Mouse (Mus musculus) limb, embryonic 14.5 days (tissue): ENCODE measurements around the gene Lrp5. TPM values are rescaled to one million over a fixed set of nuclear protein-coding genes. Genes with fewer than 3 reads are reported as not detected.

Experiments
- ATAC-seq: fragments of 200-750 bp; cut with Nextera tagmentation; 2 replicates; pipeline ENCODE4 v1.8.0; 2017; ENCODE audit warnings: low read depth, moderate number of reproducible peaks, moderate TSS enrichment; ENCODE audit not compliant: low FRiP score
- DNase-seq: peaks from one replicate; pipeline ENCODE4 v3.0.0-alpha.2; 2015; ENCODE audit warnings: low spot score
- H3K27ac ChIP-seq: fragments of 300-500 bp; sonication (generic); replicated peaks from 2 replicates; pipeline ENCODE4 v1.5.1; 2014; ENCODE audit warnings: low read depth, mild to moderate bottlenecking, low read length, moderate library complexity, mixed read lengths
- H3K27me3 ChIP-seq: fragments of 300-500 bp; sonication (generic); 2 replicates; pipeline ENCODE4 v1.6.1; 2014; ENCODE audit warnings: low read length, mixed read lengths; ENCODE audit not compliant: control insufficient read depth, insufficient read depth
- H3K36me3 ChIP-seq: fragments of 300-500 bp; sonication (generic); 2 replicates; pipeline ENCODE4 v1.6.1; 2014; ENCODE audit warnings: mild to moderate bottlenecking, low read length, moderate library complexity, mixed read lengths; ENCODE audit not compliant: control insufficient read depth, insufficient read depth
- H3K4me1 ChIP-seq: fragments of 300-500 bp; sonication (generic); 2 replicates; pipeline ENCODE4 v1.6.1; 2014; ENCODE audit warnings: antibody characterized with exemption, low read length, mixed read lengths; ENCODE audit not compliant: control insufficient read depth, insufficient read depth
- H3K4me2 ChIP-seq: fragments of 300-500 bp; sonication (generic); replicated peaks from 2 replicates; pipeline ENCODE4 v1.6.1; 2014; ENCODE audit warnings: low read depth, mild to moderate bottlenecking, low read length, moderate library complexity; ENCODE audit not compliant: severe bottlenecking
- H3K4me3 ChIP-seq: fragments of 300-500 bp; sonication (generic); replicated peaks from 2 replicates; pipeline ENCODE4 v1.5.1; 2014; ENCODE audit warnings: low read length
- H3K9ac ChIP-seq: fragments of 300-500 bp; sonication (generic); 2 replicates; pipeline ENCODE4 v1.6.1; 2014; ENCODE audit warnings: mild to moderate bottlenecking, low read depth, low read length, moderate library complexity; ENCODE audit not compliant: severe bottlenecking
- H3K9me3 ChIP-seq: fragments of 300-500 bp; sonication (generic); 2 replicates; pipeline ENCODE4 v1.6.1; 2016; ENCODE audit warnings: low read length; ENCODE audit not compliant: control insufficient read depth
- POLR2A ChIP-seq: fragments of 200-500 bp; IDR thresholded peaks from 2 replicates; pipeline ENCODE4 v1.8.0; 2012; ENCODE audit warnings: inconsistent platforms, mild to moderate bottlenecking, moderate library complexity, borderline replicate concordance; ENCODE audit not compliant: insufficient read depth, insufficient read length; ENCODE audit errors: extremely low read depth
- WGBS: fragments of 180-500 bp; shearing (Covaris S2); extraction: QIAGEN DNeasy Blood & Tissue Kit; methylation state at CpG from one replicate; pipeline ENCODE4 v1.1.7; 2014; 5-methylcytosine and 5-hydroxymethylcytosine counted together
- polyA plus RNA-seq, 2 experiments: library from polyadenylated mRNA; depleted of rRNA in 1 of 2; stranded (reverse) in 1 of 2; unstranded in 1 of 2; fragments of >200 nt; fragmentation: Nextera tagmentation in 1 of 2; extraction: Ambion mirVana in 1 of 2; gene quantifications; 2 replicates each; pipeline versions ENCODE4 v1.2.1 to v1.2.3; 2012 to 2014

Lrp5 gene
- polyA plus RNA-seq, 2 experiments = 9.5 to 36.3 TPM

DNA sequence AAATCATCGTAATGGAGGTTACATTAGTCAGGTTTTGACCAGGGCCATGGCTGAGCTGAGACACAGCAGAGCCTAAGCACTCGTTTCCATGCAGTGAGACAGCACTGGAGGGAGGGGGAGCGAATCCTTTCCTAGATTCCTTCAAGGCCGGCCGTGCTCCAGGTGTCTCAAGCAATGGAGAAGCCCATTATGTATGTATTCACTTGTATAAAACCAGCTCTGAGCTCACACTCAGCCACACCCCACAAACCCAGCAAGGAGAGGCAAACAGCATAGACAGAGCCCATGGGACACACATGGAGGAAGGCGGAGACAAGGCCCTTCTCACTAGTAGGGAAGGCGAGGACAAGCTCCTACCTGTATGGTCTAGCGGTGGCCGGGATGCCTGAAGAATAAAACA lies 100.3 kb downstream of the Lrp5 start:
- no peak for TF ChIP-seq POLR2A
- Histone ChIP-seq H3K9me3 (no peaks in the 10 kb centered on the region), H3K9ac (no peak overlapping the region), H3K36me3 (peaks cover 68% of the 10 kb centered on the region), H3K4me1 (no peaks in the 10 kb centered on the region), H3K4me3 (no peak overlapping the region), H3K27me3 (no peaks in the 10 kb centered on the region), H3K4me2 (no peak overlapping the region), H3K27ac (no peak overlapping the region)
- ATAC-seq (no peak), DNase-seq (no peak)
- 94% methylated on average over 9 of the region's 9 CpGs for WGBS

DNA sequence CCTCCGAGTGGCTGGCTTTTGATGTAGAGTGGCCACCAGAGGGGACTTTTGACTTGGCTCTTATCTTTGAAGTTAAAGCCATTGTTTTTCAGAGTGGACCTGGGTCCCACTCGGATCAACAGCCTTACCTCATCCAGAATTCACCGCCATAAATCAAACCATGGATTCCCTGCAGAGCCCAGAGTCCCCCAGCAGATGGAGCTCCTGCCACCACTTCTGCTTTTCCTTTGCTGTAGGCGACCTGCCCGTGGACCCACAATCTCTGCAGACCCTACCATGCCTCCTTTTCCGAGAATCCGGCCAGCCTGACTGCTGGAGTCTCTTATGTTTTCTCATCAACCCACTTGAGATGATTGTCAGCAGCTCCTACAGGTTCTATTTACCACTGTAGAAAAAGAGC lies 105.0 kb downstream of the Lrp5 start:
- Histone ChIP-seq H3K36me3 (peaks cover 27% of the 10 kb centered on the region), H3K27ac (no peak overlapping the region), H3K4me2 (no peak overlapping the region), H3K9me3 (no peaks in the 10 kb centered on the region), H3K4me1 (peaks cover 4% of the 10 kb centered on the region; the same call in 1 of the 2 replicates), H3K27me3 (no peaks in the 10 kb centered on the region), H3K4me3 (no peak overlapping the region), H3K9ac (no peak overlapping the region)
- DNase-seq = peak; percentile 68
- TF ChIP-seq POLR2A = no peak
- 31% methylated on average over 7 of the region's 7 CpGs for WGBS
- ATAC-seq = peak; percentile 31; the same call in 1 of the 2 replicates

DNA sequence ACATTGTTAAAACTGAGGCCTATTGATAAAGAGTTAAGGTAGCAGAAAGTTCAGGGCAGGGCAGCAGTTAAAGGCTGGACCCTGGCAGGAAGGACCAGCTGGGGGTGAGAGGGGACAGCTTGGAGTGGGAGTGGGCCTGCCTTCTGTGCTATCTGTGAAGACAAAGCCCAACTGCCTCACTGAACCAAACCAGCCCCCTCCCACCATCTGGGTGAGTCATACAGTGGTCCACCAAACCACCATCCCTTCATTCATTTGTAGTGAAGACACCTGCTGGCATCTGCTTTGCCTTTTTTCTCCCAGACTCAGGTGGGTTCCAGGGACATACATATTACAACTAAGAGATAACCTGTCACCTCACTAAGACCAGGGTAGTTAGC lies 108.5 kb downstream of the Lrp5 start:
- ATAC-seq (no peak), DNase-seq (no peak)
- no peak overlapping the region for H3K9ac ChIP-seq
- no peak overlapping the region for H3K4me2 ChIP-seq
- H3K36me3 ChIP-seq = no peaks in the 10 kb centered on the region
- H3K4me3 ChIP-seq = no peak overlapping the region
- H3K4me1 ChIP-seq = peaks cover 19% of the 10 kb centered on the region
- no peaks in the 10 kb centered on the region for H3K9me3 ChIP-seq
- no peak overlapping the region for H3K27ac ChIP-seq
- H3K27me3 ChIP-seq = no peaks in the 10 kb centered on the region
- no peak for TF ChIP-seq POLR2A

DNA sequence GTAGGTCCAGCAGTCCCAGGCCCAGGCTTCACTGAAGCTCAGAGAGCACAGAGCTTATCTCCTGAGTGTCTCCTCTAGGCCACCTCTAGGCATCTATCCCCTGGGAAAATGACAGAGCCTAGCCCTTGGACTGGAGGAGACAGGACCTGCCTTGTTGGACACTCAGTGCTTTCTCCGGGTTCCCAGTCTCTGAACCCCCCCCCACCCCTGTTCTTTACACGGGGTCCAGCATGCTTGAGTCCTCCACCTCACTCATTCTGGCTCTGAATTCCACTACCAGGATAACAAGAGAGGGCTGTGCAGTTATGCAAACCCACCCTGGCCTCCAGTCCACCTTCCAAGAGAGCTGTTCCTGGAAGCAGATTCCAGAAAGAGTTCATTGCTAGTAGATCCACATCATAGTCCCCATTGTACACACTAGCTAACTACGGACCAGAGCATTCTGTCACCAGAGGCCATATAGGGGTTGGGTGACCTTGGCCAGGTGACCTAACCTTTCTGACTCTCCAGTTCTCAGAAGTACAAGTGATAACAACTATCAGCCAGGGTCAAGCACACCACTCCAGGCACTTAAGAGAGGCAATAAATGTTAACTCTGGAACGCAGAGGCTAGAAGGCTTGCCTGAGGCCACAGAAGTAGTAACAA lies 109.0 kb downstream of the Lrp5 start:
- no peak overlapping the region for H3K27ac ChIP-seq
- H3K4me1 ChIP-seq = peaks cover 19% of the 10 kb centered on the region
- WGBS = 73% methylated on average over 4 of the region's 4 CpGs
- no peaks in the 10 kb centered on the region for H3K9me3 ChIP-seq
- H3K4me3 ChIP-seq = no peak overlapping the region
- no peak overlapping the region for H3K4me2 ChIP-seq
- H3K9ac ChIP-seq = no peak overlapping the region
- no peak for ATAC-seq
- no peaks in the 10 kb centered on the region for H3K36me3 ChIP-seq
- H3K27me3 ChIP-seq = no peaks in the 10 kb centered on the region
- no peak for DNase-seq
- no peak for TF ChIP-seq POLR2A

DNA sequence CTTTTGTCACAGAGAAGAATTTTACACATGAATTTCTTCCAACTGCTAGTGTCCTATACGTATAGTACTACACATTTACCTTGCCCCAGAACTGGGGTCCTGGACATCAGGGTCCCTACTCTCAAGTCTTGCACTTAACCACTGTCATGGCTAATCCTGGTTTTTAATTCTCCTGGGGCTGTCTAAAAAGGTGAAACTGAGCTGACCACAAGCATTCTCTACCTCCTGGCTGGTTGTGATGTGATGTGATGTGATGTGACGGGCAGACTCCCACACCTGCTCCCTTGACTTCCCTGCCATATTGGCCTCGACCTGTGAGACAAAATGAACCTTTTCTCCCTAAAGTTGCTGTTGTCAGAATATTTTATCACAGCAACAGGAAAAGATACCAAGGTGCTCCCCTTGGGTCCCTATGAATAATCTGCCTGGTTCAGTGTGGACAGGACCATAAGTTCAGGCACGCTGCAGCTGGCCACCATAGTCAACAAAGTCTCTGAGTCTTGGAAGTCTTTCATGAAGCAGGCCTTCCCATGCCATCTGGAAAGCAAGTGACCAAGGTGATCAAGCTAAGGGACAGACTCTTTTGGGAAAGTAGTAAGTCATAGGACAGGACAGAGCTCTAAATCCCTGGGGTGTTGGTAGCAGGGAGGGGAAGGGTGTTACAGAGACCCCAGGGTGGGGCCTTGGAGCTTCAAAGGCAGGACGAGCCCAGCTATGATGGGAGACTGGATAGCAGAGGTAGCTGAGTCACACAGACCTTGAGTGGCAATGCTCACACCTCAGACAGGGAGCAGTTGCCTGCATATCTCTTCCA lies 109.7 kb downstream of the Lrp5 start:
- Histone ChIP-seq H3K27ac (peak overlapping the region; percentile 48; the same call in 1 of the 2 replicates), H3K9me3 (no peaks in the 10 kb centered on the region), H3K9ac (0 out of 2 replicates have a peak overlapping the region, but pooled peaks have one; percentile 21), H3K4me2 (peak overlapping the region; percentile 45), H3K4me3 (peak overlapping the region; percentile 93), H3K36me3 (no peaks in the 10 kb centered on the region), H3K27me3 (no peaks in the 10 kb centered on the region), H3K4me1 (peaks cover 19% of the 10 kb centered on the region)
- 69% methylated on average over 5 of the region's 5 CpGs for WGBS
- ATAC-seq (no peak), DNase-seq (no peak)
- TF ChIP-seq POLR2A = no peak
